Mouse (Mus musculus) forebrain, embryonic 10.5 days (tissue): ENCODE measurements around the gene Hyal3. TPM values are rescaled to one million over a fixed set of nuclear protein-coding genes. Genes with fewer than 3 reads are reported as not detected.

Experiments
- DNase-seq: peaks from one replicate; pipeline ENCODE4 v3.0.0-alpha.2; 2017; ENCODE audit warnings: low spot score; ENCODE audit errors: extremely low spot score
- H3K27ac ChIP-seq: fragments of 300-500 bp; sonication (generic); 2 replicates; pipeline ENCODE4 v1.5.1; 2016; ENCODE audit warnings: mild to moderate bottlenecking
- H3K27me3 ChIP-seq: fragments of 300-500 bp; sonication (generic); 2 replicates; pipeline ENCODE4 v1.6.1; 2016; ENCODE audit warnings: mild to moderate bottlenecking; ENCODE audit not compliant: poor library complexity, severe bottlenecking
- H3K36me3 ChIP-seq: fragments of 300-500 bp; sonication (generic); replicated peaks from 2 replicates; pipeline ENCODE4 v1.6.1; 2016; ENCODE audit warnings: mild to moderate bottlenecking, moderate library complexity
- H3K4me1 ChIP-seq: fragments of 300-500 bp; sonication (generic); 2 replicates; pipeline ENCODE4 v1.6.1; 2016
- H3K4me3 ChIP-seq: fragments of 300-500 bp; sonication (generic); 2 replicates; pipeline ENCODE4 v1.5.1; 2016; ENCODE audit warnings: mild to moderate bottlenecking, moderate library complexity
- H3K9me3 ChIP-seq: fragments of 300-500 bp; sonication (generic); 2 replicates; pipeline ENCODE4 v1.6.1; 2016; ENCODE audit warnings: mild to moderate bottlenecking, moderate library complexity
- WGBS: fragments of 180-500 bp; shearing (Covaris S2); methylation state at CpG from one replicate; pipeline ENCODE4 v1.1.7; 2016; 5-methylcytosine and 5-hydroxymethylcytosine counted together
- polyA plus RNA-seq: library from polyadenylated mRNA; unstranded; fragments of >200 nt; fragmentation: Nextera tagmentation; extraction: Ambion mirVana; gene quantifications from 2 replicates; pipeline ENCODE4 v1.2.1, GENCODE M21; 2016

Hyal3 gene
- 0.42 and 0.47 TPM in 2 replicates for polyA plus RNA-seq

DNA sequence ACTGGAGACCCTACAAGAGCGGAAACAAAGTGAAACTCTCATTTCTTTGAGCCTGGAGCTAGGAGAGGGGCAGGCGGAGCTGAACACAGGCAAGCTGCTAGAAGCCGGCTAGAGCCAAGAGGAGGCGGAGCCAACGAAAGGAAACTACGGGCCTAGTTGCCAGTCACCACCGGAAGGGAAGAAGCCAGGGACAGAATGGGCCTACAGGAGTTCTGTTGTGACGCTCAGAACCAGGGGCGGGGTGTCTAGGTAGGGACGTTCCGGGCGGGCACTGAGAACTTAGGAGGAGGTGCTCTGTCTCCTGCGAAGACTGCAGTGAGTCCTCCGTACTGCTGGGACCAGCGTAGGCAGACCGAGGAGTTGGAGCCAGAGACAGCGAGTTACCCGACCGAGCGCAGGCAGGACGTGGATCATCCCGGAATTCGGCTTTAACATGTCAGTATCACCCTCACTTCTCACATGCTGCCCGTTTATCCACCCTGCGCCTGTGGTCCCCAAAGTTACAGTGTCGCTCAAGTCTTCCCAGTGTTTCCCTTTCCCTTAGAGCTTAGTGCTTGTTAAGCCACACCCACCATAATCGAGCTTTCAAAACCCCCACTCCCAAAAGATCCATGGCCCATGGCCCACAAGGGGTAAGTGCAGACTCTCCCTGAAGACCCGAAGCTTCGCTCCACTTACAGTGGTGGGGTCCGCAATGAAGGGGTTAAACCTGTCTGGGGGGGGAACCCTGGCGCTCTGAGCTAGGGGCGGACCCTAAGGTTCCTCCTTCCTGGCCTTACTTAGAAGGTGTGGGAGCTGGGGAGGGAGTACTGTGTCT lies at the start of gene Hyal3:
Hyal3 (plus strand) TSS at position 318 of the 817 bp plus-strand sequence.
- peak; percentile 82 for DNase-seq
- H3K27me3 ChIP-seq, result no peaks in the 10 kb centered on the region
- WGBS, result under 1% methylated on average over 32 of the region's 32 CpGs
- H3K4me1 ChIP-seq, result peaks cover 66% of the 10 kb centered on the region
- no peaks in the 10 kb centered on the region for H3K9me3 ChIP-seq
- H3K36me3 ChIP-seq, result peaks cover 19% of the 10 kb centered on the region
- H3K27ac ChIP-seq, result peak within 1 kb of the TSS; percentile 92
- H3K4me3 ChIP-seq, result peak within 1 kb of the TSS; percentile 69

DNA sequence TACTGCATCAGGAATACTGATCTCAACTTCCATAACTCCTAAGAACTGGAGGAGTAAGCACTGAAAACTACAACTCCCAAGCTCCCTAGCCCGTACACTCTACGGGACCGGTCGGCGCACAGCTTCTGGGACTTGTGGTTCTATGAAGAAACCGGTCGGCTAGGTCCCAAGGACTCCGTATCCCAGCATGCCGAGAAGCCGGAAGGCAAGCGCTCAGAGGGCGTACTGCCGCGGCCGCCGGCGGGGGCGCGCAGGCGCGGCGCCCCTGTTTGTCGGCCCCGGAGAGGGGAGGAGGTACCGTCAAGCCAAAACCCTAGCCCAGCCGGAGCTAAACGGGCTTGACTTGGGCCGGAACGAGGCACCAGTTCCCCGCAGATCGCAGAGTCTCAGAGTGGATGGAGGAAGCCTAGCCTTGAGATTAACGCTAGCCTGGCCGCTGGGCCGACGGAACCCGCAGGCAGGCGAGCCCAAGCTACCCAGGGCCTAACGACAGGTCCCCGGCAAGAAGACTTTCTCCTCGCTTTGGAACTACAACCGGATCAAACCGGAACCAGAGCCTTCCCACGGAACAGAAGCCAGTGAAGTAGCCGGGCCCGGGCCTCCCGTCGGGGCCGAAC lies 46.7 kb upstream of the Hyal3 start, which contains the start of gene Tmem115:
Tmem115 (plus strand) TSS at position 155 of the 617 bp plus-strand sequence.
- peak; percentile 93 for DNase-seq
- WGBS, result under 1% methylated on average over 48 of the region's 48 CpGs
- Histone ChIP-seq H3K36me3 (peaks cover 25% of the 10 kb centered on the region), H3K4me1 (peaks cover 43% of the 10 kb centered on the region), H3K27ac (peak within 1 kb of the TSS; percentile 88), H3K27me3 (peaks cover 6% of the 10 kb centered on the region; the same call in 1 of the 2 replicates), H3K4me3 (peak within 1 kb of the TSS; percentile 72), H3K9me3 (no peaks in the 10 kb centered on the region)

DNA sequence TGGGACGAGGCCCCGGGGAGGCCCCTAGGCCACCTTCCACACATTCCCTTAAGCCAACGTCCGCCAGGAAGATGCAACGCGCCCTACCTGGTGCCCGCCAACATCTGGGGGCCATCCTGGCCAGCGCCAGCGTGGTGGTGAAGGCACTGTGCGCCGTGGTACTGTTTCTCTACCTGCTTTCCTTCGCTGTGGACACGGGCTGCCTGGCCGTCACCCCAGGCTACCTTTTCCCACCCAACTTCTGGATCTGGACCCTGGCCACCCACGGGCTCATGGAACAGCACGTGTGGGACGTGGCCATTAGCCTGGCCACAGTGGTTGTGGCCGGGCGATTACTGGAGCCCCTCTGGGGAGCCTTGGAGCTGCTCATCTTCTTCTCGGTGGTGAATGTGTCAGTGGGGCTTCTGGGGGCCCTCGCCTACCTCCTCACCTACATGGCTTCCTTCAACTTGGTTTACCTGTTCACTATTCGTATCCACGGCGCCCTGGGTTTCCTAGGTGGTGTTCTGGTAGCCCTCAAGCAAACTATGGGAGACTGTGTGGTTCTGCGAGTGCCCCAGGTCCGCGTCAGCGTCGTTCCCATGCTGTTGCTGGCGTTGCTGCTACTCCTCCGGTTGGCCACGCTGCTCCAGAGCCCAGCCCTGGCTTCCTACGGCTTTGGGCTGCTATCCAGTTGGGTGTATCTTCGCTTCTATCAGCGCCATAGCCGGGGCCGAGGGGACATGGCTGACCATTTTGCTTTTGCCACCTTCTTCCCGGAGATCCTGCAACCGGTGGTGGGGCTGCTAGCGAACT lies 46.0 kb upstream of the Hyal3 start:
- H3K9me3 ChIP-seq, result no peaks in the 10 kb centered on the region
- H3K27ac ChIP-seq, result peak overlapping the region; percentile 88
- H3K4me1 ChIP-seq, result peaks cover 43% of the 10 kb centered on the region
- H3K36me3 ChIP-seq, result peaks cover 32% of the 10 kb centered on the region
- WGBS, result under 1% methylated on average over 40 of the region's 40 CpGs
- peaks cover 1% of the 10 kb centered on the region; the same call in 1 of the 2 replicates for H3K27me3 ChIP-seq
- DNase-seq, result no peak
- peak overlapping the region; percentile 72 for H3K4me3 ChIP-seq

DNA sequence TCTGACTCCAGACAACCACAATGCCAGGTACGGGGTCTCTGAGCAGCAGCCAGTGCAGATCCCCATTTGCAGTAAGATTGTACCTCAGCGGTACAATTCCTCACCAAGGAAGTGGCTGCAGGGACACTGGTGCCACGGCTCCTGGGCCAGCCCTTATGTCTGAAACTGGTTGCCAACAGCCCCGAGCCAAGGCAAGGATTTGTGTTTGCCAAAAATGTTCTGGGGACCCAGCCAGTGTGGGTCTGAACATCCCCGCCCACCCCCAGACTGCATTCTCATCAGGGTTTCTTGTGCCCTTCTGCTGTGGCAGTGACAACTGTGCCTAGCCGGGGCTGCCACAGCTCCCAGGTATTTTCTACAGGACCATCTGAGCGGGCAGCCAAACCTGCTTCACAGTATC lies 42.4 kb upstream of the Hyal3 start:
- Histone ChIP-seq H3K4me3 (0 out of 2 replicates have a peak overlapping the region, but pooled peaks have one; percentile 72), H3K27ac (no peak overlapping the region), H3K27me3 (no peaks in the 10 kb centered on the region), H3K4me1 (peaks cover 70% of the 10 kb centered on the region), H3K36me3 (peaks cover 41% of the 10 kb centered on the region), H3K9me3 (no peaks in the 10 kb centered on the region)
- DNase-seq, result no peak
- WGBS, result 92% methylated on average over 7 of the region's 7 CpGs

DNA sequence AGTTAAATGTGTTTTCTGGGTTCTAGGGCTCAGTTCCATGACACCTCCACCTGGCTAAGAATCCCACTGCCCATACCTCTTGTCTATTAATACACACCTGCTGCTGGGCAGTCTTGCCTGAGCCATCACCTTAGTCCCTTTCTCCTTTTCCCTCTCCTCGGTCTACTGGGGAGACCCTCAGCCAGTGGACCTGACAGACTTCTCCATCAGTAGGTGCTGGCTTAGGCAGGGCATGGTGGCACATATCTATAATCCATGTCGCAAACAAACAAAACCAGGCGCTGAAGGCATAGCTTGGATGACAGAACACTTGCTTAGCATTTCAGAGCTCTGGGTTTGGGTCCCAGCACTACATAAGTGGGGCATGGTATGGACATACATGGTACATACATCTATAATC lies 41.9 kb upstream of the Hyal3 start:
- DNase-seq, result no peak
- Histone ChIP-seq H3K27ac (no peak overlapping the region), H3K9me3 (no peaks in the 10 kb centered on the region), H3K27me3 (no peaks in the 10 kb centered on the region), H3K36me3 (peaks cover 46% of the 10 kb centered on the region), H3K4me3 (no peak overlapping the region), H3K4me1 (peaks cover 68% of the 10 kb centered on the region)
- 90% methylated on average over 3 of the region's 3 CpGs for WGBS

DNA sequence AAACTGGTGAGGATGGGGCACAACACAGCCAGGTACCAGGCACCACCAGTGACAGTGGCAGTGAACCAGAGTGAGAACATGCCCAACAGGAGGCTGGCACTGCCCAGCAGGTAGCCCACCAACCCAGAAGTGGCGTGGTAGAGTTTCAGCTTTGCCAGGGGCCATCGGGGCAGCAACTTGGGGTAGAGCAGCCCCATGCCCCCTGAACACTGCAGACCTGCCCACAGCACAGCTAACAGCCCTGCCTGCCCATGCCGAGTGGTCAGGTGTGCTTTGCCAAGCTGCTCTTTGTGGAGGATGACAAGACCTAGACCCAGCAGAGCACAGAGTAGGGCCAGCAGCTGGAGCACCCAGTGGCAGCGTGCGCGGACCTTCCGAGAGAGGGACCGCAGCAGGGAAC lies 40.7 kb upstream of the Hyal3 start:
- H3K36me3 ChIP-seq, result peaks cover 58% of the 10 kb centered on the region
- 94% methylated on average over 8 of the region's 8 CpGs for WGBS
- DNase-seq, result no peak
- peaks cover 60% of the 10 kb centered on the region for H3K4me1 ChIP-seq
- H3K27me3 ChIP-seq, result no peaks in the 10 kb centered on the region
- no peak overlapping the region for H3K27ac ChIP-seq
- no peak overlapping the region; the same call in 1 of the 2 replicates for H3K4me3 ChIP-seq
- no peaks in the 10 kb centered on the region for H3K9me3 ChIP-seq

DNA sequence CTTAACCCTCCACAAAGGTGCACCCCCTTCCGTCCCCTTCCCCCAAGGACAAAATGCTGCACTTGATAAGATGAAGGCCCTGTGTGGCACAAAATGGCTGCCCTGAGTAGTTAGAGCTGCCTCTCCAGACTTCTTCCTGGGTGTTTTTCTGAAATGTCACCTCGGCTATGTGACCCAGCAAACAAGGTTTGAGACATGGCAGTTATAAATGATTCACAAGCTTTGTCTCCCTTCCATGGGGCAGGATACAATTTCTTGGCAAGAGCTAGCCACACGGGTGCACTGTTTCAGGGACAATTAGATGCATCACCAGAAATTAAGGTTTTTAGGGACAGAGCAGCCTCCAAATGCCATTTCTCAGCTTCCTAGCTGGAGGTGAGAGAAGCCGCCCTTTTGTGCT lies 40.2 kb upstream of the Hyal3 start:
- H3K4me3 ChIP-seq, result peak overlapping the region; percentile 70; the same call in 1 of the 2 replicates

DNA sequence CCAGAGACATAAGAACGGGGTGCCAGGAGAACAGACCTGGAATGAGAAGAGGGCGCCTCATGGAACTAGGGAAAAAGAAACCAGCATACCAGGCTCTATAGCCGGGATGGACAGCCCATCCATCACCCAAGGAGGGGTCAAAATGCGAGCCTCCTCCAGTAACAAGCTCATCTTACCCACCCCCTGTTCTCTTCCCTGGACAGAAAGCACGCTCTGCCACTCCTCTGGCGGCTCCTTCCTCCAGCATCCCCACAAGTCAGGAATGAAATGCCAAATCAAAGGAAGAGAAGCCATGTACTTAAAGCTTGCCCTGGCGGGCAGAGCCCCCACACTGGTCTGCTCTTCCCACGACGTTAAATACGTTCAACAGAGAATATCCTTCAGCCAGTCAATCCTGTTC lies 39.6 kb upstream of the Hyal3 start:
- H3K4me3 ChIP-seq, result peak overlapping the region; percentile 70
- H3K27me3 ChIP-seq, result no peaks in the 10 kb centered on the region
- WGBS, result 38% methylated on average over 10 of the region's 10 CpGs
- H3K27ac ChIP-seq, result 0 out of 2 replicates have a peak overlapping the region, but pooled peaks have one; percentile 87
- peaks cover 53% of the 10 kb centered on the region for H3K4me1 ChIP-seq
- peaks cover 63% of the 10 kb centered on the region for H3K36me3 ChIP-seq
- H3K9me3 ChIP-seq, result no peaks in the 10 kb centered on the region
- DNase-seq, result no peak

More for the DNA sequence above, 40.2 kb upstream of the Hyal3 start:
- WGBS, result 81% methylated on average over 4 of the region's 4 CpGs
- Histone ChIP-seq H3K4me1 (peaks cover 55% of the 10 kb centered on the region), H3K9me3 (no peaks in the 10 kb centered on the region), H3K27me3 (no peaks in the 10 kb centered on the region), H3K36me3 (peaks cover 63% of the 10 kb centered on the region), H3K27ac (no peak overlapping the region)
- DNase-seq, result no peak

DNA sequence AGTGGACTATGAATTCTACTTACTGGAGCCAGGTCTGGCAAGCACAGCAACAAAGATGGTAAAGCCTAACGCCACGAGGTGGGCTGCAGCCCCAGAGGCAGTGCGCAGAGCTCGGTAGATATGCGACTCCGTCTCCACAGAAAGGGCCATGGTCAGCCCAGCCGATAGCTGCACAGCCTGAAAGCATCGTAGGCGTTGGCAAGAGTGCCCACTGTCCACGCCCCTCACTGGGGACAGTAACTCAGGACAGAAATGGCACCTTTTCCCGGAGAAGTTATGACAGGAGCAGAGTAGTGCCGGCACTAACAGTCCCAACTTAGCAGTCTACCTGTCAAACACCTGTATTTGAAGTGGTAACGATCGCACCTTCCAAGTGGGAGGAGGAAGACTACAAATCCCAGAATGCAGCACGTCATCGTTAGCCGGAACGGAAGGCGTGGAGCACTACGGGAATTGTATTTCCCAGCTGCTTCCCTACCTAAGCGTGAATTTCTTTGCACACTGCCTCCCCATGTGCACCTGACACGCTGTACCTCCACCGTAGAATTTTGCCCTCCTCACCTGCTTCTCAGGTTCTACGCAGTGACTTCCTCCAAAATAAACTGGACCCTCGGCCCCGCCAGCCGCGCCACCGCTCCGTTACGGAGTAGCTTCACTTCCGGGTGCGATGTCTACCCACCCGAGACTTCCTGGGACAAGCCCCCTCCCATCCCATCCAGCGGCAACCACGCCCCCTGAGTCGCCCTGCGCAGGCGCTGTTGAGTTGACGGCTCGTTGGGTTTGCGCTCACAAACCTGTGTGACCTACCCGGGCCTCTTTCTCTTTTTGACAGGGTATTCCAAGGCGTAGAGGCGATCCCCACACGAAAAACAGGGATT lies 38.9 kb upstream of the Hyal3 start, which contains the start of the genes Cyb561d2 and Nprl2:
Cyb561d2 (minus strand) TSS at position 720 of the 878 bp plus-strand sequence.
Nprl2 (plus strand) TSS at position 753 of the 878 bp plus-strand sequence.
- peak; percentile 96 for DNase-seq
- under 1% methylated on average over 46 of the region's 46 CpGs for WGBS
- Histone ChIP-seq H3K27ac (peak within 1 kb of the TSS; percentile 87), H3K9me3 (no peaks in the 10 kb centered on the region), H3K36me3 (peaks cover 60% of the 10 kb centered on the region), H3K4me1 (peaks cover 53% of the 10 kb centered on the region), H3K27me3 (no peaks in the 10 kb centered on the region), H3K4me3 (peak within 1 kb of the TSS; percentile 70)

DNA sequence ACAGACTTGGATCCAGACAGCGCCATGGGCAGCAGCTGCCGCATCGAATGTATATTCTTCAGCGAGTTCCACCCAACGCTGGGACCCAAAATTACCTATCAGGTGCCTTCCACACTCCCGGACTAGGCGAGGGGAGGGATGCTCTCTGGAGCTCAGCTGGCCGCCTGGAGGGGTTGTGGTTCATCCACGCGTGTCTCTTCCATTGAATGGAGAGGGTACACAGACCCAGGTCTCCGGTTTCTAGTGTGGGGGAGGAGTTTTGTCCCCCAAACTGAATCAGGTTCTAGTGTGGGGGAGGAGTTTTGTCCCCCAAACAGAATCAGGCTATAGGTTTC lies 38.3 kb upstream of the Hyal3 start:
- Histone ChIP-seq H3K4me3 (peak overlapping the region; percentile 70), H3K9me3 (no peaks in the 10 kb centered on the region), H3K4me1 (peaks cover 53% of the 10 kb centered on the region), H3K36me3 (peaks cover 54% of the 10 kb centered on the region), H3K27ac (peak overlapping the region; percentile 87), H3K27me3 (peaks cover 1% of the 10 kb centered on the region; the same call in 1 of the 2 replicates)
- DNase-seq, result no peak
- WGBS, result under 1% methylated on average over 11 of the region's 11 CpGs

DNA sequence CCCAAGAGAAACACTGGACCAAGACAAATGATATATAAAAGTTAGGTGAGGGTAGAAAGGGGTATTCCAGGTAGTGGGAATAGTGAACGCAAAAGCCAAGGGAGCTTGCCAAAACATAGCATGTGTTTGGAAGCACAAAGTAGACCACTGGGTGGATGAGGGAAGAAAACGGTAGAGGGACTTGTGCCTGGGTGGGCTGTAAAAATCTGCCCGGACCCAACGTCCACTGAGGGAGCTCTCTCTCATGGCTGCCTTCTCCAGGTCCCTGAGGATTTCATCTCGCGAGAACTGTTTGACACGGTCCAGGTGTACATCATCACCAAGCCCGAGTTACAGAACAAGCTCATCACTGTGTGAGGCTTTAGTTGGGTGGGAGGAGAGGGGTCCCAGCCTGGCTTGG lies 37.9 kb upstream of the Hyal3 start:
- Histone ChIP-seq H3K27ac (peak overlapping the region; percentile 87; the same call in 1 of the 2 replicates), H3K36me3 (peaks cover 50% of the 10 kb centered on the region), H3K4me1 (peaks cover 53% of the 10 kb centered on the region), H3K4me3 (peak overlapping the region; percentile 70), H3K27me3 (peaks cover 5% of the 10 kb centered on the region), H3K9me3 (no peaks in the 10 kb centered on the region)
- no peak for DNase-seq
- WGBS, result 52% methylated on average over 8 of the region's 8 CpGs
